Mouse (Mus musculus) heart, embryonic 12.5 days (tissue): ENCODE data around the gene Bahcc1. TPM values are rescaled to one million over a fixed set of nuclear protein-coding genes. Genes with fewer than 3 reads are reported as not detected.

Experiments used
- ATAC-seq: fragments of 200-750 bp; cut with Nextera tagmentation; 2 replicates; pipeline ENCODE4 v1.8.0; 2017; ENCODE audit warnings: moderate TSS enrichment, moderate library complexity; ENCODE audit not compliant: insufficient number of reproducible peaks, low FRiP score
- H3K27ac ChIP-seq: fragments of 300-500 bp; sonication (generic); 2 replicates; pipeline ENCODE4 v1.5.1; 2016; ENCODE audit warnings: mild to moderate bottlenecking, moderate library complexity; ENCODE audit not compliant: poor library complexity, severe bottlenecking
- H3K27me3 ChIP-seq: fragments of 300-500 bp; sonication (generic); replicated peaks from 2 replicates; pipeline ENCODE4 v1.6.1; 2016; ENCODE audit warnings: mild to moderate bottlenecking, moderate library complexity
- H3K36me3 ChIP-seq: fragments of 300-500 bp; sonication (generic); 2 replicates; pipeline ENCODE4 v1.6.1; 2016; ENCODE audit warnings: mild to moderate bottlenecking, moderate library complexity
- H3K4me1 ChIP-seq: fragments of 300-500 bp; sonication (generic); replicated peaks from 2 replicates; pipeline ENCODE4 v1.6.1; 2016; ENCODE audit warnings: mild to moderate bottlenecking
- H3K4me2 ChIP-seq: fragments of 300-500 bp; sonication (generic); 2 replicates; pipeline ENCODE4 v1.6.1; 2016; ENCODE audit warnings: mild to moderate bottlenecking, moderate library complexity
- H3K4me3 ChIP-seq: fragments of 300-500 bp; sonication (generic); 2 replicates; pipeline ENCODE4 v1.5.1; 2016; ENCODE audit warnings: mild to moderate bottlenecking
- H3K9ac ChIP-seq: fragments of 300-500 bp; sonication (generic); 2 replicates; pipeline ENCODE4 v1.6.1; 2016; ENCODE audit warnings: mild to moderate bottlenecking, moderate library complexity
- H3K9me3 ChIP-seq: fragments of 300-500 bp; sonication (generic); replicated peaks from 2 replicates; pipeline ENCODE4 v1.6.1; 2016; ENCODE audit warnings: mild to moderate bottlenecking, moderate library complexity
- WGBS: fragments of 180-500 bp; shearing (Covaris S2); methylation state at CpG from one replicate; pipeline ENCODE4 v1.1.7; 2016; 5-methylcytosine and 5-hydroxymethylcytosine counted together
- polyA plus RNA-seq: library from polyadenylated mRNA; unstranded; fragments of >200 nt; fragmentation: Nextera tagmentation; extraction: Ambion mirVana; gene quantifications from 2 replicates; pipeline ENCODE4 v1.2.1, GENCODE M21; 2016

Gene Bahcc1
- polyA plus RNA-seq, 1 experiment from 2014 or later: 7.6 TPM

DNA sequence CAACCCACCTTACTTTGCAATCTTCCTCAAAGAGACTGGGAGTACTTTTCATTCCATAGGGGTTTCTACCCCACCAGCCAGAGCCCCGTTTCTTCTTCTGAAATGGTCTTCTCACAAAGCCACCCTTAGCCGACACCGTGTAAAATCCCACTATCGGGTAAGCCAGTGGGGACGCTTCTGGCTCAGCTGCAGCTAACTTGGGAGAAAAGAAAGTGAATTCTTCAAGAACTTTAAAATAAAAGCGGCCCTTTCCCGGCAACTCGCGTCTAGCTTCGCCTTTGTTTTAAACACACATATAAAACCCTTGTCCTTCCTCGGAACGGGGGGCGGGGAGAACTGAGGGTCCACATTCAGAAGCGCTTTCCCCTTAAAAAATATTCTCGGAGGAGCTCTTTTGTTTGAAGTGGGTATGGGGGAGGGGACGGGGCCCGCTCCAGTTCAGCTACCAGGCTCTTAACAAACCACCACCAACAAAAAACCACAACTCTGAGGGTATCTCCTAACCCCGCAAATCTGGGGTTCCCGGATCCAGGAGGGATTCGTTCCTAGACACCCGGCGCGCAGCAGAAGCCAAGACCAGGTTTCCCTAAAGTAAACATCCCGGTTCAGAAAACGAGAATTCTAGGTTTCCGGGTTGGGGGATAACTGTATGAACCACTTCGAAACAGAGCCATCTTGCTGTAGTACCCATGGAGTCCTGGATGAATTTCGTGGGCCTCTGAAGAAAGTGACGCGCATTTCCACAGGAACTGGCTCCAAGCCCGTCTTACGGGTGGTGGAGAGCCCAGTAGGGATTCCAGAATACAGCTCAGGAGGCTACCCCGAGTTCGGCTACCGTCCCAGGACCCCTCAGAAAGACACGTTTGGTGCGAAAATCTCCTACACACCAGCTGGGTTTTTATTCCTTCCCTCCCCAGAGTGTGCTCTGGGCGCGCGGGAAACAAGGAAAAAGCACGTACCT, 44.0 kb upstream of the Bahcc1 start:
- Histone ChIP-seq H3K4me3 (peak overlapping the region; percentile 62), H3K27me3 (no peaks in the 10 kb centered on the region), H3K4me2 (peak overlapping the region; percentile 97), H3K27ac (peak overlapping the region; percentile 93), H3K9ac (peak overlapping the region; percentile 87), H3K9me3 (no peaks in the 10 kb centered on the region), H3K4me1 (peaks cover 47% of the 10 kb centered on the region), H3K36me3 (peaks cover 11% of the 10 kb centered on the region; the same call in 1 of the 2 replicates)
- no peak for ATAC-seq
- WGBS: under 1% methylated on average over 41 of the region's 41 CpGs

DNA sequence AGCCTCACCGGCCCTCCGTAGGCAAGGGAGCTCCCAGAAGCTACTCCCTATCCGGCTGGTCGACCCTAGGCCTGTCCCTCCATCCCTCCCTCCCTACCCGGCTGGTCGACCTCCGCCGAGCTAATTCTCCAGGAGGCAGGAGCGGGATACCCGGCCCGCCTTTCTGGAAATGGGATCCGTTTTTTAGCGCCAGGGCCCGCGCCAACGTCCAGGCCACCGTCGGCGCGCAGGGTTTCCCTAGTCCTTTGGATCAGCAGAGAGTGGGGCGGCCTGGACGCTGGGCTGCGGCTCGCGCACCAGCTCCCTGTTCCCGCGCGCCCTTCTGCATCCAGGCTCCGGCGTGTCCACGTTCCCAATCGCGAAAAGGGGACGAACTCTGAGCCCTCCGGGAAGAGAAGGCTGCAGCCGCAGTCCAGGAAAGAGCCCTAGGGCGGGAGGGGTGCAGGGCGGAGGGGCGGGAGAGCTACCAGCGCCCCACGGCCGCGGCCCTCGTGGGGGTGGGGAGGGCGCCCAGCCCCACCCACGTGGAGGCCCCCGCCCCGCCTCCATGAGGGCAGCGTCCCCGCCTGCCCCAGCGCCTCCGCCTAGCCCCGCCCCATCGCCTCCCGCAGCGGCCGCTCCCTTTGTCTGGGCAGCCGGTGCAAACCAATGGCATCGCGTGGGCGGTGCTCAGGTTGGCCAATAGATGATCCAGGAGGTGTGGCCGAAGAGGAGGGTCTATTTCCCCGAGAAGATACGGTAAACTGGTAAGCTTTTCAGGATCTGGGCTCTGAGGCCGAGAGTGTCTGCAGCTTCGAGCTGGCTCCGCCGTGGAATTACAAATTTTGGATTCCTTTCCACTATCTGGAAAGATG, 43.1 kb upstream of the Bahcc1 start:
- peak; percentile 93 for ATAC-seq
- Histone ChIP-seq H3K36me3 (peaks cover 11% of the 10 kb centered on the region; the same call in 1 of the 2 replicates), H3K9me3 (no peaks in the 10 kb centered on the region), H3K4me1 (peaks cover 38% of the 10 kb centered on the region), H3K4me2 (peak overlapping the region; percentile 97), H3K4me3 (peak overlapping the region; percentile 62), H3K27ac (peak overlapping the region; percentile 93), H3K27me3 (no peaks in the 10 kb centered on the region), H3K9ac (peak overlapping the region; percentile 87)
- under 1% methylated on average over 68 of the region's 68 CpGs for WGBS

DNA sequence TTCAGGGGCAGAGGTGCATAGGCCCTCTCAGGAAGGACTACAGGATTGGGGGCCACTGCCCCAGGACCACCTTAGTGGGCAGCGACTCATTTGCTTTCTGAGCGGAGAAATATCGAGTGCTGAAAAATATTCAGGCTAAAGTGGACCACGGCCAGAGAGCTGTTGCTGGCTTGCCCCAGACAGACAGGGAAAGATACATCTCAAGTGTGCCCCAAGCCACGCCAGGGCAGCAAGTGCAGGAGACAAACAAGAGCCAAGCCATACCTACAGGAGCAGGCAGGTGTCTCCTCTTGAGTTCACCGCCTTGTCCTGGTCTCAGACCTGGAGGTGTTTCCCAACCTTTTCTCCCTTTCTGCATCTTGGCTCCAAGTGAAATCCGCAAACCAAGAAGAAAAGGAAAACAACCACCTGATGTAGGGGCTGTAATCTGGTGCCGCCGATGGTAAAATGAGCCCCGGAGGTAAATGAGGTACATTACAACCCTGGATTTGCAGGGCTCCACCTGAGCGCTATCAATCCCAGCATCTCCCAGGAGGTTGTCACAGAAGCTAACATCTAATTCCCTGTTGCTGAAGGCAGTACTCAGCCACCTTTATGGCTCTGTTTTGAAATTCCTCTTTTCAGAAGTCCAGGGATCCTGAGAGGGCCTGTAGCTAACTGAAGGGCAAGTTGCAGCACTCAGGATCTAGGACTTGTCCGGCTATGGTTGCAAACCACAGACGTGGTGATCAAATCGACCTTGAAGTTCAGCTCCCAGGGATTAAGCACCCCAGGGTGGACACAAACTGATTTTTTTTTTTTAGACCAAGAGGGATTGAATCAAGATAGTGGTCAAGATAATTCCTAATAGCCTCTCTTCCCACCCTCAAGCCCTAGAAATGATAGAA, 42.0 kb upstream of the Bahcc1 start:
- Histone ChIP-seq H3K4me1 (peaks cover 27% of the 10 kb centered on the region), H3K4me2 (peak overlapping the region; percentile 97), H3K9ac (peak overlapping the region; percentile 70), H3K9me3 (no peaks in the 10 kb centered on the region), H3K36me3 (peaks cover 8% of the 10 kb centered on the region; the same call in 1 of the 2 replicates), H3K27ac (peak overlapping the region; percentile 93), H3K27me3 (no peaks in the 10 kb centered on the region), H3K4me3 (peak overlapping the region; percentile 62)
- 38% methylated on average over 14 of the region's 14 CpGs for WGBS
- no peak for ATAC-seq

DNA sequence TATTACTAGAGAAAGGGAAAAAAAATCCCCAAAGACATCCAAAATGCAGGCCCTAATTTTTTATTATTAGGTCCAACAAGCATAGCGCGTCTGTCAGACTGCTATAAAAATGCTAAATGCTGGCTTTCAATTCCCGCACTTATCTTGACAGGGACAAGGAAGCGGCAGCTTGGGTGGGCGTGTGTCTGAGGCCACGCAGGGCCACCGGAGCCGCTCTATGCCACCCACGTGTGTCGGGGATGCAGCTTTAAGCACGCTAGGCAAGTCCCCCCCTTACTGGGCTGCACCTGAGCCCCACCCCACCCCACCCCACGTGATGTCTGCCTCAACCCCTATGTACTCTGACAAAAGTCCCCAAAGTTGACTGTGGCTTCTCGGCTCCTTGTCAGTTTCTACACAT, 33.9 kb upstream of the Bahcc1 start:
- WGBS: 24% methylated on average over 13 of the region's 13 CpGs
- H3K9me3 ChIP-seq: no peaks in the 10 kb centered on the region
- H3K4me3 ChIP-seq: no peak overlapping the region
- no peaks in the 10 kb centered on the region for H3K27me3 ChIP-seq
- ATAC-seq: no peak
- H3K4me1 ChIP-seq: peaks cover 13% of the 10 kb centered on the region
- no peak overlapping the region for H3K9ac ChIP-seq
- H3K36me3 ChIP-seq: no peaks in the 10 kb centered on the region
- H3K4me2 ChIP-seq: peak overlapping the region; percentile 42
- no peak overlapping the region for H3K27ac ChIP-seq

DNA sequence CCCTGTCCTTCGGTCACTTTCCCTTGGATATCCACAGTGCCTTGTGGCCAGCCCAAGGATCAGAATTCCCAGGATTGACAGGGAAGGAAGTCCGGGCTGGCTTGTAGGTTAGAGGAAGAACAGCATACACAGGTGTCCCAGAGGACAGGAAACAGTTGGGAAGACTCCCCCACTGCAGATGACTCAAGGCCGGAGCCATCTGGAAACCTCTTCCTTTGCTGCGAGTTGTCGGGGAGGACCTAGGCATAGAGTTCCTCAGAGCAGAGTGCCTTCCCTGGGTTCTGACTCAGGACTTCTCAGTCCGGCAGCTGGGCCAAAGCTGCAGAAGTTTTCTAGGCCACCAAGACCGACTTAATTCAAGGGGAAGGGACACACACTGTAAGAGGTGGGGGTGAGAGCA, 33.0 kb upstream of the Bahcc1 start:
- Histone ChIP-seq H3K27me3 (no peaks in the 10 kb centered on the region), H3K9ac (0 out of 2 replicates have a peak overlapping the region, but pooled peaks have one; percentile 16), H3K9me3 (no peaks in the 10 kb centered on the region), H3K27ac (no peak overlapping the region), H3K4me3 (no peak overlapping the region), H3K4me1 (peaks cover 13% of the 10 kb centered on the region), H3K36me3 (no peaks in the 10 kb centered on the region), H3K4me2 (no peak overlapping the region)
- ATAC-seq: no peak
- 43% methylated on average over 7 of the region's 7 CpGs for WGBS

DNA sequence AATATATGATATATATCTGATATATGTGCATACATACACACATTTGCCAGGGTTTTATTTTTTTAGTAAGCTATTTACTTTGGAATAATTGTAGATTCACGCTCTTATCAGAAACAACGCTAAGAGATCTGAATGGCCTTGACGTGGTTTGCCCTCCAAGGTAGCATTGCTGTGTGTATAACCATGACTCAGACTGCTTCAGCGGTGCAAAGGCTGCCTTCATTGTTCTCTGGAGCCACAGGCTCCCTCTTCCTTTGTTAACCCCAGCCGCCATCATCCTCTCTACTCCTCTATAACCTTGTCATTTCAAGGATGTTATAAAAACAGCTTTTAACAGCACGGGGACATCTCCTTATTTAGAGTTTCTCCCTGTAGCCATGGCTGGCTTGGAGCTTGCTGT, 32.1 kb upstream of the Bahcc1 start:
- Histone ChIP-seq H3K9ac (no peak overlapping the region), H3K27ac (no peak overlapping the region), H3K4me2 (no peak overlapping the region), H3K27me3 (no peaks in the 10 kb centered on the region), H3K36me3 (no peaks in the 10 kb centered on the region), H3K4me1 (peaks cover 15% of the 10 kb centered on the region), H3K4me3 (no peak overlapping the region), H3K9me3 (no peaks in the 10 kb centered on the region)
- 65% methylated on average over 6 of the region's 6 CpGs for whole genome bisulfite sequencing
- ATAC-seq: no peak

DNA sequence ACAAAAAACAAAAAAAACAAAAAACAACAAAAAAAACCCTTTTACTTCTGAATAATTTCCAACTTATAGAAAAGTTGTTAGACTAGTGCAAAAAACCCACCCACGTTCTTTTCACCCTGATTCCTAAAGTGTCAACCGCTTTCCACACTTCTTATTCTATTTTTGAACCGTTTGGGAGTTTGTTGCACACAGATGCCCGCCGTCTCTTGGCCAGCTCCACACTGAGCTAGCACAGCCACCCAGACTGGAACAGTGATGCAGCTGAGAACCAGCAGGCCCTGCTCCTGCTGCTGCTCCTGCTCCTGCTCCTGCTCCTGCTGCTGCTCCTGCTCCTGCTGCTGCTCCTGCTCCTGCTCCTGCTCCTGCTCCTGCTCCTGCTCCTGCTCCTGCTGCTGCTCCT, 28.5 kb upstream of the Bahcc1 start:
- peaks cover 35% of the 10 kb centered on the region for H3K4me1 ChIP-seq
- H3K36me3 ChIP-seq: no peaks in the 10 kb centered on the region
- H3K9ac ChIP-seq: no peak overlapping the region
- H3K27me3 ChIP-seq: no peaks in the 10 kb centered on the region
- H3K4me2 ChIP-seq: no peak overlapping the region
- no peaks in the 10 kb centered on the region for H3K9me3 ChIP-seq
- no peak overlapping the region for H3K4me3 ChIP-seq
- ATAC-seq: no peak
- 77% methylated on average over 5 of the region's 5 CpGs for WGBS
- no peak overlapping the region for H3K27ac ChIP-seq

DNA sequence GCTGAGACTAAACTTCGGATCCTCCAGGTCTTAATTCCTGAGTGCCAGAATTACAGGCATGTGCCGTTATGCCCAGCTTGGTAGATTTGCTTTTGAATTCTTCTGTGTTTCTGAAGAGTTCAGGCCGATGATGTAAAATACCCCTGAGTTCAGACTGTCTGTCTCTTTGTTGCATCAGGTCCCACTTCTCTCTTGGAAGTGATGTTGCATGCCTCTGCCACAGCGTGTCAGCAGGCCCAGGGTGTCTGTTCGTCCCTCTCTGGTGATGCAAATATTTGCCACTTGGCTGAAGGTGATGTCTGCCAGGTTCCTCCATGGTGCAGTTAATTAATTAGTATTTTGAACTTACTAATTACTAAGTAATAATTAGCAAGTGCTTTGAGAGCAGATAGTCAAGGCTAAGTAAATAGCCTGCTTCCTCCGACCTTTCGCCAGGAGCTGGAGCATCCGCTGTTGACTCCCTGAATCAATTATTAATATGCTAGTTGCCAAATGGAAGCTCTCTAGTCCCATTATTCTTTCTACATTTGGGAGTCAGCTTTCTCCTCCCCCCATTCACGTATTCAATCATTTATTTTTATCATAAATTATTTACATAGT, 26.6 kb upstream of the Bahcc1 start:
- WGBS: 56% methylated on average over 9 of the region's 9 CpGs
- no peaks in the 10 kb centered on the region for H3K36me3 ChIP-seq
- no peaks in the 10 kb centered on the region for H3K9me3 ChIP-seq
- no peaks in the 10 kb centered on the region for H3K27me3 ChIP-seq
- H3K4me3 ChIP-seq: no peak overlapping the region
- peaks cover 27% of the 10 kb centered on the region for H3K4me1 ChIP-seq
- no peak for ATAC-seq
- H3K4me2 ChIP-seq: peak overlapping the region; percentile 28
- H3K9ac ChIP-seq: no peak overlapping the region
- peak overlapping the region; percentile 89 for H3K27ac ChIP-seq

DNA sequence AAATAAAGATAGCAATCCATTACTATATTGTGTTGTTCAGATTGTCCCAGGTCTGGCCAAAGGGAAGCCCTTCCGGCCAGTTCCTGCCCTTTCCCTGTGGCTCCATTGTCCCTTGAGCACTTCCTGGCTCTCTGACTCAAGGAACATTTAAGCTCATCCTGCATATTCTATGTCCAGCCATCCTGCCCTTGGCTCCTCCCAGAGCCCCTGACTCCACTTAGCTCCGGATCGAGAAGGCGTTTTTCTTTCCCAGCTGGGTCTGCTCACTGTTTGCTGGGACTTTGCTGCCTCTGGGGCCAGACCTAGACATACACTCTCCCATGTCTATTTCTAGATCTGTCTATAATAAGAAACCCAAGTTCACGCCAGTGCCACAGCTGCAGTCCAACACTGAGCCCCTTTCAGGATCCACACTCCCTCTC, 26.1 kb upstream of the Bahcc1 start:
- H3K4me3 ChIP-seq: no peak overlapping the region
- 17% methylated on average over 5 of the region's 5 CpGs for WGBS
- no peaks in the 10 kb centered on the region for H3K9me3 ChIP-seq
- peaks cover 27% of the 10 kb centered on the region for H3K4me1 ChIP-seq
- H3K9ac ChIP-seq: 0 out of 2 replicates have a peak overlapping the region, but pooled peaks have one; percentile 0
- peak overlapping the region; percentile 28 for H3K4me2 ChIP-seq
- no peaks in the 10 kb centered on the region for H3K27me3 ChIP-seq
- no peaks in the 10 kb centered on the region for H3K36me3 ChIP-seq
- H3K27ac ChIP-seq: peak overlapping the region; percentile 89
- peak; percentile 66; the same call in 1 of the 2 replicates for ATAC-seq

DNA sequence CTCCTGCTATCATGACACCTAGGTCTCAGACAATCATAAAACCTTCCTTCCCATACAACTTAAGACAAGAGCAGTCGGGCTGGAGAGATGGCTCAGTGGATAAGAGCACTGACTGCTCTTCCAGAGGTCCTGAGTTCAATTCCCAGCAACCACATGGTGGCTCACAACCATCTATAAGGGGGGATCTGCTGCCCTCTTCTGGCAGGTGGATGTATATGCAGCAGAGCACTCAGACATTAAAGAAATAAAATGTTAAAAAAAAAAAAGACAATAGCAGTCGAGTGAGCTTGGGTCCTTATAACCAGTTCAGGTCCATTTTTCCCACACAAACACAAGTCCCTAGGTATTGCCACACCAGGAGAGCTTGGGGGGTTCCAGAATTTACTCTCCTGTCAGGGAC, 23.9 kb upstream of the Bahcc1 start:
- H3K9me3 ChIP-seq: peaks cover 4% of the 10 kb centered on the region; the same call in 1 of the 2 replicates
- 68% methylated on average over 2 of the region's 2 CpGs for WGBS
- H3K4me2 ChIP-seq: no peak overlapping the region
- peaks cover 27% of the 10 kb centered on the region for H3K4me1 ChIP-seq
- H3K27ac ChIP-seq: no peak overlapping the region
- no peaks in the 10 kb centered on the region for H3K27me3 ChIP-seq
- H3K36me3 ChIP-seq: 0 out of 2 replicates have a peak, but pooled peaks cover 4% of the 10 kb centered on the region
- no peak for ATAC-seq
- no peak overlapping the region for H3K4me3 ChIP-seq
- H3K9ac ChIP-seq: no peak overlapping the region
